Mouse (Mus musculus) CD4-positive, CD25-positive, alpha-beta regulatory T cell (primary cell): ENCODE data around the gene Esr2. TPM values are rescaled to one million over a fixed set of nuclear protein-coding genes. Genes with fewer than 3 reads are reported as not detected.

Experiments used
- polyA plus RNA-seq: library from polyadenylated mRNA; unstranded; fragments of 100-300 nt; shearing (Covaris generic); gene quantifications from one replicate; pipeline ENCODE4 v1.2.1, GENCODE M21; 2017

Gene Esr2
- not detected for polyA plus RNA-seq

DNA sequence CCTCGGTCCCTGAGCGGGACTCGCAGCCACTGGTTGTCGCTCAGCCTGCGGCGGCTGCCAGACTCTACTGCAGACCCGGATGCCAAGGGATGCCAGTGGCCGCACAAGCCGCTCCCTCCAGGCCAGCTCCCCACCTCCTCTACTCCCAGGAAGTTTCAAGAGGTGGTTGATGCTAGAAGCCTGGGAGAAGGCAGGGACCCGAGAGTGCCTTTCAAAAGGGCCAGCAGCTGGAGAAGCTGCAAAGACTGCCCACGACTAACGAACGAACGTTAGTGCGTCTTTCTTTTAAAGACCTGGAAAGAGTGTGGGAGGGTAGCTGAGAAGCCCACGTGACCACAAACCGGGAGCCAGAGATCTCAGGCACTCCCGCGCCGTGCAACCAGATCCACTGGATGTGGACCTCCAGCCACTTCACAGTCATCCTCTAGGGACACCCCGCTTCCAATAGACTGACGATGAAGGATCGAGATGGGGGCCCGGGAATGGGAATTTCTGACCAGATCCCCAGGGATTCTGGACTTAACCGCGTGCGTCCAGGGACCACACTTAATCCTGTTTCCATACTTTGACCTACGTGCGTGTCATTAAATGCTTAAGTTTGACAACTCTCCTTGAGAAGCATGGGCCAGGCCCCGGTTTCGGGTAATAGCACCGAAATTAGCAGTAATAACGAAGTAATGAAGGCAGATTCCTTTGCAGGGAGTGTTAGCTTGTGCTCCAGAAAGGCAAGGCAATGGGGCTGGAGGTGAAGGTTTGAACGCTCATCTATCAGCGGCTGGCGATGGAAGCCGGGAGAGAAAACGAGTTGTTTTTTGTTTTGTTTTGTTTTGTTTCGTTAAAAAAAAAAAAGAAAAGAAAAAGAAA lies at the start of gene Esr2:
Gene Esr2, minus strand, starts transcription at position 260 of the 864 bp plus-strand sequence.

Other genes with a start within 250 kb of the Esr2 start
- gene Tex21, start 69.5 kb upstream of the Esr2 start, polyA plus RNA-seq, result not detected
- gene Mthfd1, start 78.0 kb upstream of the Esr2 start, polyA plus RNA-seq, result 50.7 TPM
- gene Akap5, start 147.6 kb upstream of the Esr2 start, polyA plus RNA-seq, result 1.4 TPM
- 62.1 TPM for gene Zbtb25, start 192.3 kb upstream of the Esr2 start, polyA plus RNA-seq
- gene Zbtb1, start 193.0 kb upstream of the Esr2 start, polyA plus RNA-seq, result 25.3 TPM
- 1.9 TPM for gene Hspa2, start 226.9 kb upstream of the Esr2 start, polyA plus RNA-seq
- gene Ppp1r36, start 240.3 kb upstream of the Esr2 start, polyA plus RNA-seq, result 0.08 TPM